Mouse (Mus musculus) hematopoietic multipotent progenitor cell, adult 10-12 weeks (in vitro differentiated cells): ENCODE results near the gene BC061212. TPM values are rescaled to one million over a fixed set of nuclear protein-coding genes. Genes with fewer than 3 reads are reported as not detected.

Source experiments
- polyA plus RNA-seq: library from polyadenylated mRNA; stranded (reverse); fragments of >175 nt; gene quantifications from 2 replicates; pipeline ENCODE4 v1.2.3, GENCODE M21; 2012; ENCODE audit warnings: low replicate concordance

BC061212 gene
- not detected in 2 replicates for polyA plus RNA-seq

DNA sequence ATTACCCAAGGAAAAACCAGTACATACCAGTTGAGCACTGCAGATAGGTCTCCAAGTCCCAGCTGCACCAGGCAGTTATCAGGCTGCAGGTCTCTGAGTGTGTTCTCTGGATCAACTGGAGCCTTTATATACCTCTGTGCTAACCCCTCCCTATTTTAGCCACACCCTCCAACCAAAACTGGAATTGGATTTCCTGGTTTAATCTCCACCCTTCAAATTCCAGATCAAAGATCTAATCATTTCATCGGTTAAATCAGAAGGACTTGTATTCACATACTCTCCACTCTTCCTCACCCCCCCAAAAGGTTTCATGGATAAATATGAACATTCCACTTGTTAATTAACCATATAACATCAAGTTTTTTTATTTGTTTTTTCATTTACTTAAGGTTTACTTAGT lies at the start of gene BC061212:
Gene BC061212 (minus strand): TSS at position 101 of the 400 bp plus-strand sequence.

DNA sequence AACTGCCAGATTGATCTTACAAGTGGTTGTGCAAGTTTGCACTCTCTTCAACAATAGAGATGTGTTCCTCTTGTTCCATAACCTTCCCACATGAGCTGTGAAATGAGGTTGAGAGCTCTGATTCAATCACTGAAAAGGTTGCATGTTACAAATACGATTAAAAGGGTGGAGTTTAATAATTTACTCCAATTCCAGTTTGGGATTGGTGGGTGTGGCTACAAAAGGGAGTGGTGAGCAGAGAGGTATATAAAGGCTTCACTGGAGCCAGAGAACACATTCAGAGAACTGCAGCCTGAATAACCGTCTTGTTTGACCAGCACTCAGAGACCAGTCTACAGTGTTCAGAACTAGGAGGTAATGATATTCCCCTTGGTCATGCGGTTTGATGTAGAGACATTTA lies 5.7 kb upstream of the BC061212 start, which contains the start of gene Gm6351:
Gene Gm6351 (plus strand): TSS at position 301 of the 400 bp plus-strand sequence.

Other genes starting within 250 kb of the BC061212 start
- gene Gm7792, start 226.8 kb downstream of the BC061212 start, polyA plus RNA-seq, result not detected in 2 replicates
- not detected in 2 replicates for gene Gm16429, start 141.5 kb downstream of the BC061212 start, polyA plus RNA-seq
- gene Gm6351, start 5.8 kb upstream of the BC061212 start, polyA plus RNA-seq, result not detected in 2 replicates
- gene Gm3106, start 147.5 kb upstream of the BC061212 start, polyA plus RNA-seq, result not detected in 2 replicates
- gene A430089I19Rik, start 236.3 kb upstream of the BC061212 start, polyA plus RNA-seq, result not detected in 2 replicates
- not detected in 2 replicates for gene Gm6502, start 243.9 kb upstream of the BC061212 start, polyA plus RNA-seq